Mouse (Mus musculus) frontal cortex, adult (tissue): ENCODE data around the gene Tmem38a.

Experiments
- ATAC-seq: cut with Nextera tagmentation; 2 replicates; pipeline ENCODE4 v1.9.2; 2017; ENCODE audit warnings: mild to moderate bottlenecking, moderate library complexity, mixed read lengths; ENCODE audit not compliant: low TSS enrichment

Gene Tmem38a

DNA sequence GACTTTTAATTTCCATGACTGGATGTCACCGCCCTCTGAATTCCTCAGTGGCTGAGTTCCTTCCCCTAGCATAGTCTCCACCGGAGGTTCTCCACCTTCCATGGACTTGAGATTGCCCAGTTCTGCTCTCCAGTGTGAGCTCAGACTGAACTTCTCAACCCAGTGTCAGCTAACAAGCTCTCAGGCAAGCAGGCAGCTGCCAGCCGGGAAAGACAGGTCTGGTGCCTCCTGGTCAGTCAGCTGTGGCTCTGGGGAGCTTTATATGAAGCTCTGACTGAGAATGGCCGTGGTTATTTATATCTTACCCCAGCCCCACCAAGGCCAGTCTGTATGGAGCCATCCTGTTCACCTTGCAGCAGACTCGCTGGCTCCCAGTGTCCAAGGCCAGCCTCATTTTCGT lies 12.5 kb downstream of the Tmem38a start:
- ATAC-seq: no peak

DNA sequence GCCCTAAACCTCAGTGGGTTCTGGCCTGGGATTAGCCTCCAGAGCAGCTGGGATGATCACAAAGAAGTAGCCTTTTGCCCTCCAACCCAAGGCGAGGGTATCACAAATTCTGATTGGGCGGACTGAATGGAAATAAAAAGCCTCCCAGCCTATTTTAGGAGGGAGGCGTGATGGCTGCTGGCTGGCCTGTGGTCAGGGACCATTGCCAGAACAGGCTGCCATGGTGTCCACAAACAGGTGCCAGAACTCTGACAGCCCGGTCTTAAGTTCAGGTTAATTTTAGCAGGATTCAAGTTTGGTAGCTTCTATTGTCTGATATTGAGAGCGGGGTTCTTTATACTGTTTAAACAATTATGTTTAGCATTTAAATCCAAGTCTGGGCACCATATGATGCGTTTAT lies 16.0 kb downstream of the Tmem38a start:
- no peak for ATAC-seq

DNA sequence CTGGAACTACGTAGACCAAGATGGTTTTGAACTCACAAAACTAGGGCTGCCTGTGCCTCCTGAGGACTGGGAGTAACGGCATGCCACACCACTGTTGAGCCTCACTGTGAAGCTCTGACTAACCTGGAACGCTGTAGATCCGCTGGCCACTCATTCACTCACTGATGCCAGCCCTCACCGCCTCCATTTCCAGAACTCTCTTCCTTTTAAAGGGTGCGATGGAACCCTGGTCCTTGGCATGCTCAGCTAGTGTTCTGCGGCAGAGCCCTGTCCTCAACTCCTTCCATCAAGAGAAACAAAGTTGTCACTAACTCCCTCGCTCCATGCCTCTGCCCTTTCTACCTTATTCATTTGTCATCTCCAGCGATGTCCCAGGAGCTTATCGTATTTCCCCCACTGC lies 17.0 kb downstream of the Tmem38a start:
- ATAC-seq: peak; percentile 66

DNA sequence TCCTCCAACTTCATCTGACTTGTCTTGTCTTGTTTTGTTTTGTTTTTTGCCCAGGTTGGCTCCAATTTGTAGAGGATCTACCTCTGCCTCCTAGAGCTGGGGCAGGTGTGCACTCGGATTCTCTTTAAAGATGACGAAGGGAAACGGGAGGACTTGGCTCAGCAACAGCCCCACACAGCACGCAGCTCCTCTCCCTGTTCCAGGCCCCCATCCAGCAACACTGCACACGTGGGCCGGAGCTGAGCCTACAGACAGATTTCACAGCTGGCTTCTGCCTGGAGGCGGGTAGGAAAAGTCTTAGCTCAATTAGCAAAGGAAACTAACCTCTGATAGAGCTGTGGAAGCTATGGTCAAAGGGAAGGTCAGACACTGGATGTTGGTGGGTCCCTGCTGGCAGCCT lies 17.4 kb downstream of the Tmem38a start:
- ATAC-seq: peak; percentile 87

DNA sequence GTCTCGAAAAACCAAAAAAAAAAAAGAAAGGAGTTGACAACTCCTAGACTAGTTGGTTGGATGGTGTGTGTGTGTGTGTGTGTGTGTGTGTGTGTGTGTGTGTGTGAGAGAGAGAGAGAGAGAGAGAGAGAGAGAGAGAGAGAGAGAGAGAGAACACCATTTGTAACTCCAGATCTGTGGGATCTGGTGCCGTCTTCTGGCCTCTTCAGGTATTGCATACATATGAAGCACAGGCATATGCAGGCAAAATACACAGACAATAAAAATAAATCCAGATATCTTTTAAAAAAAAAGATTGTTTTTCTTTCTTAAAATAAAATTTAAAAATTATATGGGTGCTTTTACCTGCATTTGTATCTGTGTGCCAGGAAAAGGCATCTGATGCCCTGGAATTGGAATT lies 18.3 kb downstream of the Tmem38a start:
- ATAC-seq: no peak
